Mouse (Mus musculus) cerebellum, adult 2 months (tissue): ENCODE measurements at regions not wholly inside any gene's neighbourhood (a gene's known extent, or its start where the extent isn't known, plus 50 kb on each side); places are given as distances from the start of the nearest gene placed in this dataset.

Experiments
- DNase-seq, 2 experiments: peaks; one replicate each; pipeline ENCODE4 v3.0.0; 2021
- H3K27ac ChIP-seq: fragments of 200-500 bp; 2 replicates; pipeline ENCODE4 v1.5.1; 2012; ENCODE audit warnings: low read length, control low read depth, inconsistent platforms; ENCODE audit not compliant: insufficient read depth
- H3K27me3 ChIP-seq: fragments of 200-500 bp; 2 replicates; pipeline ENCODE4 v1.6.1; 2012; ENCODE audit warnings: inconsistent platforms, mild to moderate bottlenecking, low read length, moderate library complexity; ENCODE audit not compliant: control insufficient read depth, insufficient read depth
- H3K4me1 ChIP-seq: fragments of 200-500 bp; 2 replicates; pipeline ENCODE4 v1.6.1; 2011; ENCODE audit warnings: low read length; ENCODE audit not compliant: control insufficient read depth, insufficient read depth
- H3K4me3 ChIP-seq: fragments of 200-500 bp; replicated peaks from 2 replicates; pipeline ENCODE3; 2011; ENCODE audit warnings: mild to moderate bottlenecking, low read depth, low read length, control low read depth; ENCODE audit not compliant: insufficient read depth
- CTCF ChIP-seq: fragments of 200-500 bp; IDR thresholded peaks from 2 replicates; pipeline ENCODE4 v1.5.1; 2011; ENCODE audit warnings: low read depth, mild to moderate bottlenecking, control low read depth, low read length, moderate library complexity, borderline replicate concordance; ENCODE audit not compliant: insufficient read depth
- POLR2A ChIP-seq: fragments of 200-500 bp; IDR thresholded peaks from 2 replicates; pipeline ENCODE4 v1.6.1; 2011; ENCODE audit warnings: low read length, control low read depth, borderline replicate concordance; ENCODE audit not compliant: insufficient read depth
- WGBS: fragments of 180-500 bp; shearing (Covaris S2); methylation state at CpG from one replicate; pipeline ENCODE4 v1.1.7; 2018; 5-methylcytosine and 5-hydroxymethylcytosine counted together

- TF ChIP-seq POLR2A (no peak), CTCF (no peak)
- no peak for DNase-seq
- Histone ChIP-seq H3K27ac (no peak overlapping the region), H3K4me3 (no peak overlapping the region), H3K4me1 (no peaks in the 10 kb centered on the region), H3K27me3 (no peaks in the 10 kb centered on the region)
- 100% methylated on average over 1 of the region's 1 CpGs for WGBS
Measured at GRCm38 (mm10) chr5:39155763-39156162, 279.2 kb upstream of the Clnk start.

DNA sequence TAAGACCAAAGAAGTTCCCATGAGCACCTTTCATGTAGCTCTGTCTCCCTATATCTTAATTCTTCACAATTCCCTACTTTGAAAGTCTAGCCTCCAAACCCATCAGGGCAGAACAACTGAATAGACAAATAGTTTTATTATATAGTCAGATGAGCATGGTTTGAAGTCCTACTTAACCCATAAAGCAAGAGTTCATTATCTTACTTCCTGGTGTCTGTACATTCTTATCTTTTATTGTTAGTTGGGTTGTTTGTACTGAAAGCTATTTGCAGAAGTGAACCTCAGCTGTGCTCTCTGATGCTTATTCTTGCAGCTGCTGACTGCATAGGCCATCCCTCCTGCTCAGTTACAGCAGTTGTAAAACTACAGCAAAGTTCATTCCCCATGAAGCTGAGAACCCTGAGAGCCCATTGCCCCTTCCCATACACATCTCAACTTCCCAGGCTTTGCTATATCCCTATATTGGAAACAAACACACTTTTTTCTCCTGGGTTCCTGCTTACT is 276.7 kb upstream of the Clnk start:
- no peaks in the 10 kb centered on the region for H3K27me3 ChIP-seq
- no peak for DNase-seq
- TF ChIP-seq CTCF = no peak
- no peak for TF ChIP-seq POLR2A
- H3K27ac ChIP-seq = no peak overlapping the region
- no peak overlapping the region for H3K4me3 ChIP-seq
- no peaks in the 10 kb centered on the region for H3K4me1 ChIP-seq

GRCm38 (mm10) chr5:39151917-39152316 is 275.3 kb upstream of the Clnk start:
- Histone ChIP-seq H3K4me3 (no peak overlapping the region), H3K27ac (no peak overlapping the region), H3K4me1 (no peaks in the 10 kb centered on the region), H3K27me3 (no peaks in the 10 kb centered on the region)
- 89% methylated on average over 4 of the region's 4 CpGs for WGBS
- TF ChIP-seq CTCF (no peak), POLR2A (no peak)
- DNase-seq = no peak

DNA sequence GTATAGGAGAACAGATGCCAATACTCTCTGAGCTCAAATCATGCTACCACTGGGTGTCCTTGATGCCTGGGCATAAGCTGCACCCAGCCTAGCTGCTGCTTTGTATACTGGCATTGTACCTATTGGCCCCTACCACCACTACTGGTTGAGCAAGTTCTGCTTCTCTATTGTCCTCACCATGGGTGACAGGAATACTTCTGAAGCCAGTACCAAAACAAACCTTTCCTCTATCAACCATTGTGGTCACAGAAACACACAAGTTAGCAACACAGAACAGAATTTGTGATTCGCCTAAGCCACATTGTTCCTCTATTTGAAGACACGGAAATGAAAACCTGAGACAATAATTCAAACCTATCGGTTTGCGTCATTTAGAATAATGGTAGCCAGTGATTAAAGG is 274.3 kb upstream of the Clnk start:
- TF ChIP-seq POLR2A = no peak
- TF ChIP-seq CTCF = no peak
- Histone ChIP-seq H3K27ac (no peak overlapping the region), H3K4me1 (no peaks in the 10 kb centered on the region), H3K4me3 (no peak overlapping the region), H3K27me3 (no peaks in the 10 kb centered on the region)
- WGBS = 95% methylated on average over 4 of the region's 4 CpGs
- DNase-seq = no peak

DNA sequence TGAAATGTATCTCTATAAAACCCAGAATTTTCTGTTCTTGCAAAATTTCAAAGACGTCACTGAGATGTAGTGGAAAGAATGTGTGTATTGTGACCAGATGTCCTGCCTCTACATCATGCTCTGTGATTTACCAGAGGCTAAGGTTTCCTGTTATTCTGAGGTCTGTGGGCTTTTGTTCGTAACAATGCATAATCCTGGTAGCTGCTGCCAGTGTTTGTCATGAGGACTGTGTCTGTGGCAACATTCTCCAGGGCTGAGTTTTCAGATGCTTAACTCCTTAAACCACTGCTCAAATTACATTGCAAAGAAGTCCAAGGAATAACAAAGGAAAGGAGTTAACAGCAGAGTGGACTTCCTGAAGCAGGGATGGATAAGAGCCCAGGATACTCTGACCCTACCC is 269.0 kb upstream of the Clnk start:
- no peak overlapping the region for H3K4me3 ChIP-seq
- no peaks in the 10 kb centered on the region for H3K27me3 ChIP-seq
- H3K4me1 ChIP-seq = peaks cover 4% of the 10 kb centered on the region; the same call in 1 of the 2 replicates
- H3K27ac ChIP-seq = no peak overlapping the region
- DNase-seq = peak in 1 of 2 experiments; percentile 7
- 91% methylated on average over 2 of the region's 2 CpGs for WGBS
- TF ChIP-seq CTCF (no peak), POLR2A (no peak)

- Histone ChIP-seq H3K4me1 (peaks cover 4% of the 10 kb centered on the region; the same call in 1 of the 2 replicates), H3K4me3 (no peak overlapping the region), H3K27me3 (no peaks in the 10 kb centered on the region), H3K27ac (no peak overlapping the region)
- no peak for DNase-seq
- whole genome bisulfite sequencing = 92% methylated on average over 10 of the region's 10 CpGs
- TF ChIP-seq POLR2A (no peak), CTCF (peak; percentile 8; the same call in 1 of the 2 replicates)
Measured at GRCm38 (mm10) chr5:39144225-39144624, 267.6 kb upstream of the Clnk start.

DNA sequence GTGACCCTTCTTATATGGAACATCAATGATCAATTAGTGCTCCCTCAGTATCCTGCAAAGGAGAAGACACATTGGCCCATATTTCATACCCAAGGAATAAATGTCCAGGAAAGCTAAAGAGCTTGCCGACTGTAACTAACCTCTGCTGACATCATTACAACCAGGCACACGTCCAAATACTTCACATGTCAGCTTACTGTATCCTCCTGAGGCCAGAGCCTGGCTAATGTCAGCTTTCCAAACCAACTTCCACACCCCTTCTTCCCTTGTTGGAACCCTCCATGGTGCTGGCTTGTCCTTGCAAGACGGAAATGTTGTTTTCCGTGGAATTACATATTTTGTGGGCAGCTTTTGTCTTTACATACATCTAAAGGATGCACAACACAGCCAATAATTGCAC is 267.0 kb upstream of the Clnk start:
- no peak overlapping the region for H3K4me3 ChIP-seq

GRCm38 (mm10) chr5:39138375-39138774 is 261.8 kb upstream of the Clnk start:
- no peaks in the 10 kb centered on the region; the same call in 1 of the 2 replicates for H3K4me1 ChIP-seq

More for the DNA sequence above, 267.0 kb upstream of the Clnk start:
- Histone ChIP-seq H3K27me3 (no peaks in the 10 kb centered on the region), H3K27ac (no peak overlapping the region), H3K4me1 (peaks cover 4% of the 10 kb centered on the region; the same call in 1 of the 2 replicates)
- WGBS = 21% methylated on average over 4 of the region's 4 CpGs
- DNase-seq = peak in 1 of 2 experiments; percentile 55
- TF ChIP-seq POLR2A (no peak), CTCF (no peak)

More at GRCm38 (mm10) chr5:39138375-39138774, 261.8 kb upstream of the Clnk start:
- DNase-seq = no peak
- 92% methylated on average over 3 of the region's 3 CpGs for WGBS
- Histone ChIP-seq H3K4me3 (no peak overlapping the region), H3K27me3 (no peaks in the 10 kb centered on the region), H3K27ac (no peak overlapping the region)
- no peak for TF ChIP-seq CTCF
- TF ChIP-seq POLR2A = no peak
